In genomic region chr13:91372130-91372875, GRCm38 (mm10) we compare ENCODE assay signal across 8 mouse cellular contexts.
DNase-seq lines count a peak whose midpoint lies in the region; ATAC-seq and TF ChIP-seq lines count a peak whose summit lies in the region.

No protein-coding gene starts in this region.

- H3K4me3 ChIP-seq in kidney, embryonic 15.5 days (replicated peaks), result no peak overlapping the region
- no peak overlapping the region for H3K4me3 ChIP-seq in limb, embryonic 12.5 days (replicated peaks)
- no peak overlapping the region for H3K4me3 ChIP-seq in midbrain, postnatal 0 days (ENCODE audit: low read depth, low read length)

- no peaks in the 10 kb centered on the region for H3K9me3 ChIP-seq in kidney, embryonic 15.5 days (replicated peaks)
- H3K9me3 ChIP-seq in limb, embryonic 12.5 days, result no peaks in the 10 kb centered on the region
- no peaks in the 10 kb centered on the region for H3K9me3 ChIP-seq in midbrain, postnatal 0 days (ENCODE audit: low read length)

- H3K36me3 ChIP-seq in kidney, embryonic 15.5 days, result no peaks in the 10 kb centered on the region
- no peaks in the 10 kb centered on the region for H3K36me3 ChIP-seq in limb, embryonic 12.5 days
- no peaks in the 10 kb centered on the region for H3K36me3 ChIP-seq in midbrain, postnatal 0 days (ENCODE audit: insufficient read depth, low read length)

- TF ChIP-seq CTCF in midbrain, postnatal 0 days (IDR thresholded peaks at IDR 0.05), result no peak

- 63% methylated on average over 11 of the region's 11 CpGs for WGBS in kidney, embryonic 15.5 days
- WGBS in limb, embryonic 12.5 days, result 56% methylated on average over 11 of the region's 11 CpGs
- 64% methylated on average over 11 of the region's 11 CpGs for WGBS in midbrain, postnatal 0 days

- no peak for DNase-seq in kidney, postnatal 10 days
- DNase-seq in cerebellum, adult 9-10 months, result peak; percentile 75
- DNase-seq in midbrain, postnatal 0 days (ENCODE audit: low spot score), result no peak
- no peak for DNase-seq in embryo, embryonic 9.5 days (ENCODE audit: extremely low spot score)
- no peak for DNase-seq in adrenal gland, adult 18-20 months (ENCODE audit: low spot score in 2 of 2)

- peaks cover 51% of the 10 kb centered on the region for H3K4me1 ChIP-seq in kidney, embryonic 15.5 days
- H3K4me1 ChIP-seq in limb, embryonic 12.5 days (replicated peaks), result peaks cover 63% of the 10 kb centered on the region
- peaks cover 20% of the 10 kb centered on the region for H3K4me1 ChIP-seq in midbrain, postnatal 0 days (ENCODE audit: insufficient read depth, low read length)

- H3K27ac ChIP-seq in kidney, embryonic 15.5 days, result peak overlapping the region; percentile 100
- H3K27ac ChIP-seq in limb, embryonic 12.5 days, result peak overlapping the region; percentile 99
- peak overlapping the region; percentile 88 for H3K27ac ChIP-seq in midbrain, postnatal 0 days (ENCODE audit: low read depth, low read length)

- no peak overlapping the region for H3K9ac ChIP-seq in kidney, embryonic 15.5 days
- no peak overlapping the region for H3K9ac ChIP-seq in limb, embryonic 12.5 days (replicated peaks)
- no peak overlapping the region for H3K9ac ChIP-seq in midbrain, postnatal 0 days (replicated peaks; ENCODE audit: low read length, poor library complexity, severe bottlenecking)

- no peaks in the 10 kb centered on the region for H3K27me3 ChIP-seq in kidney, embryonic 15.5 days
- H3K27me3 ChIP-seq in limb, embryonic 12.5 days, result no peaks in the 10 kb centered on the region
- H3K27me3 ChIP-seq in midbrain, postnatal 0 days (ENCODE audit: insufficient read depth, low read length), result no peaks in the 10 kb centered on the region

- 0 out of 2 replicates have a peak overlapping the region, but pooled peaks have one; percentile 85 for H3K4me2 ChIP-seq in kidney, embryonic 15.5 days
- H3K4me2 ChIP-seq in limb, embryonic 12.5 days, result 0 out of 2 replicates have a peak overlapping the region, but pooled peaks have one; percentile 60
- H3K4me2 ChIP-seq in midbrain, postnatal 0 days (ENCODE audit: low read depth, low read length, poor library complexity, severe bottlenecking), result no peak overlapping the region

- ATAC-seq in kidney, embryonic 15.5 days (replicated peaks; ENCODE audit: low FRiP score), result no peak
- peak; percentile 52 for ATAC-seq in granulocyte monocyte progenitor cell, adult 5-6 weeks (replicated peaks; ENCODE audit: poor library complexity, severe bottlenecking)
- no peak for ATAC-seq in limb, embryonic 12.5 days (ENCODE audit: insufficient number of reproducible peaks, insufficient read depth, low FRiP score, low TSS enrichment, low read depth)
- ATAC-seq in midbrain, postnatal 0 days (ENCODE audit: low FRiP score), result no peak
